Mouse (Mus musculus) liver, adult 2 months (tissue): ENCODE measurements around the gene Cpsf6.

Experiments
- CTCF ChIP-seq: fragments of 200-500 bp; IDR thresholded peaks from 2 replicates; pipeline ENCODE4 v1.5.1; 2011; ENCODE audit warnings: low read depth, low read length, control low read depth
- POLR2A ChIP-seq: fragments of 200-500 bp; IDR thresholded peaks from 2 replicates; pipeline ENCODE4 v1.6.1; 2011; ENCODE audit warnings: low read length, control low read depth; ENCODE audit not compliant: insufficient read depth; ENCODE audit errors: extremely low read depth

DNA sequence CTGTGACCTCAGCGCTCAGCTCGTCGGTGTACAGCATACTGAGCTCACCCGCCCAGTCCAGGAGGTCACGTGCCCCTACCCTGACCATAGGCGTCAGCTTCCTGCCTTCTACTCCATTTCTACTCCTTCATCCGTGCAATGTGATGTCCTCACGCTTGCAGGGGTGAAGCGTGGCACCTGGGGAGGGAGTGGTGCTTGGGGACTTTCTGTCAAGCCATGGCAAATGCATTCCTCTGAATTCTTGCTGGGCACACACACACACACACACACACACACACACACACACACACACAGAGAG, 37.6 kb upstream of the Cpsf6 start:
- TF ChIP-seq POLR2A (no peak), CTCF (no peak)
